In the genomic region with DNA sequence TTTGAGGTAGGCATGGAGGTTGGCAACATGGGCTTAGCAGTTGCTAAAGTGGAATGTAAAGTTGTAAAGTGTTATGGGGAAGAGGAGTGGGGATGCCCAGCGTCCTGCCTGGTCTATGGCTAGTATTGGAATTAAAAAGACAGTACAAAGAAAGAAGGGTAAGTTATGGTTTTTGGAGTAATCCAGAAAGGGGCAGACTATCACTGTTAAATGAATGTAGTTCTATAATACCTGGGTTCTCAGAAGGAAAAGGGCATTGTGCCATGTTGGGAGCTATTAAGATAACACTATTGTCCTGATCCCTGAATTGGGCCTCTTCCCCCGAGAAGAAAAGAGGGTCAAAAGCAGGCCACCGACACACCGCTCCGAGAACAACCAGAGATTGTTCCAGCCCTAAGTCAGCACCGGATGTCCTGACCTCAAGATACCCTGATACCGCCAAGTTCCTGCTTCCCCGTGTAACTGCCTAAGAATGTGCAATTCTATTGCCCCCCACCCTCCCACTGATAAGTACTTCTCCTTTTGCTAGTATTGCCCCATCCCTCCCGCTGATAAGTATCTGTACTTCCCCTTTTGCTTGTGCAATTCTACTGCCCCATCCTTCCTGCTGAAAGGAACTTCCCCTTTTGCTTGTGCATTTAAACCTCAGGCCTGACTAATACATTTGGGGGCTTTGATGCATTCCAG, we compare ENCODE assay signal across 7 mouse cellular contexts.
DNase-seq lines count a peak whose midpoint lies in the region; ATAC-seq and TF ChIP-seq lines count a peak whose summit lies in the region.
"Not testable (repeated sequence)": the region's sequence is repeated elsewhere in the genome, so short reads cannot be mapped to it uniquely, and the experiment has no call there.

No protein-coding gene starts in this region.

- not testable (repeated sequence) for H3K4me2 ChIP-seq in heart, embryonic 13.5 days

- not testable (repeated sequence) for H3K79me2 ChIP-seq in MEL (ENCODE audit: control insufficient read depth, insufficient read depth, low read length, poor library complexity)

- H3K4me3 ChIP-seq in MEL (ENCODE audit: control insufficient read depth in 1 of 2, insufficient read depth in 1 of 2, low read depth in 2 of 2, low read length in 2 of 2): peak overlapping the region; percentile 46 to 72
- not testable (repeated sequence) for H3K4me3 ChIP-seq in heart, embryonic 13.5 days

- peaks cover 0 to 41% of the 10 kb centered on the region in 2 experiments; a peak in 2 of 4 replicates for H3K36me3 ChIP-seq in MEL (ENCODE audit: control insufficient read depth in 1 of 2, insufficient read depth in 2 of 2, low read length in 2 of 2)
- H3K36me3 ChIP-seq in heart, embryonic 13.5 days: not testable (repeated sequence)

- H3K27me3 ChIP-seq in MEL (ENCODE audit: control insufficient read depth in 1 of 2, insufficient read depth in 2 of 2, low read length in 2 of 2); heart, embryonic 13.5 days (replicated peaks): not testable (repeated sequence)

- not testable (repeated sequence) for H3K9me3 ChIP-seq in MEL (replicated peaks; ENCODE audit: insufficient read depth, low read length); heart, embryonic 13.5 days

- not testable (repeated sequence) for TF ChIP-seq RAD21 in MEL (IDR thresholded peaks at IDR 0.05; ENCODE audit: low read depth, low read length)

- not testable (repeated sequence) for TF ChIP-seq CTCF in MEL (IDR thresholded peaks at IDR 0.05 in 2 of 3, conservative IDR thresholded peaks at IDR 0.05 in 1 of 3; ENCODE audit: control insufficient read depth in 1 of 3, insufficient read depth in 1 of 3, low read depth in 2 of 3, low read length in 3 of 3, poor library complexity in 1 of 3, severe bottlenecking in 1 of 3)

- WGBS in heart, embryonic 13.5 days: 51% methylated on average over 9 of the region's 9 CpGs

- H3K27ac ChIP-seq in MEL (ENCODE audit: control insufficient read depth, low read depth, low read length): peak overlapping the region; percentile 98
- peak overlapping the region; percentile 20; the same call in 1 of the 2 replicates for H3K27ac ChIP-seq in heart, embryonic 13.5 days (replicated peaks)

- H3K9ac ChIP-seq in MEL (ENCODE audit: control insufficient read depth, low read depth, low read length, poor library complexity, severe bottlenecking): peak overlapping the region; percentile 86
- H3K9ac ChIP-seq in heart, embryonic 13.5 days: not testable (repeated sequence)

- not testable (repeated sequence) for ATAC-seq in heart, embryonic 13.5 days (ENCODE audit: extremely low read depth, insufficient number of reproducible peaks, low FRiP score, low TSS enrichment)

- peak; percentile 69 to 77 for TF ChIP-seq EP300 in MEL (IDR thresholded peaks at IDR 0.05; ENCODE audit: low read depth in 1 of 2, low read length in 2 of 2)

- H3K4me1 ChIP-seq in MEL (ENCODE audit: control insufficient read depth in 1 of 2, insufficient read depth in 2 of 2, low read length in 2 of 2): peaks cover 12% of the 10 kb centered on the region in 2 experiments
- not testable (repeated sequence) for H3K4me1 ChIP-seq in heart, embryonic 13.5 days

- TF ChIP-seq POLR2A in MEL (IDR thresholded peaks at IDR 0.05; ENCODE audit: control insufficient read depth in 1 of 2, insufficient read depth in 1 of 2, low read depth in 1 of 2, low read length in 2 of 2, poor library complexity in 1 of 2): peak in 1 of 2 experiments; percentile 58; a peak in 1 of 4 replicates

- DNase-seq in A20 (ENCODE audit: low read depth, low spot score): peak; percentile 6
- DNase-seq in MEL (ENCODE audit: low read depth, low spot score): peak; percentile 74
- peak; percentile 87 for DNase-seq in heart, adult 11 months
- peak; percentile 0 for DNase-seq in heart, adult 8-10 months (ENCODE audit: low spot score)
- DNase-seq in kidney, adult 11 months: peak; percentile 2
- DNase-seq in kidney, adult 9 months: peak; percentile 5

TF ChIP-seq in MEL, 35 proteins besides CTCF, POLR2A, EP300 and RAD21:
- TF ChIP-seq TCF12 (IDR thresholded peaks at IDR 0.05; ENCODE audit: low read depth, low read length) (peak; percentile 60; the same call in 1 of the 2 replicates), GATA1 (IDR thresholded peaks at IDR 0.05; ENCODE audit: low read depth, low read length) (peak; percentile 74; the same call in 1 of the 2 replicates), ETS1 (IDR thresholded peaks at IDR 0.05; ENCODE audit: low read depth, low read length) (peak; percentile 61; the same call in 1 of the 2 replicates)
TF ChIP-seq in MEL: peak in this region for 3; not testable (repeated sequence) for 32.

Comparison
In these comparisons a context has a peak if more than half of its experiments do, and no peak if none do; other contexts are left out.
1. DNase-seq: peak in every context shown above with its lines; median percentile 87 in heart, adult 11 months; 74 in MEL; 6 in A20; 5 in kidney, adult 9 months; 2 in kidney, adult 11 months; 0 in heart, adult 8-10 months.